Comparison of ENCODE assay signal across 9 mouse cellular contexts in the genomic region with DNA sequence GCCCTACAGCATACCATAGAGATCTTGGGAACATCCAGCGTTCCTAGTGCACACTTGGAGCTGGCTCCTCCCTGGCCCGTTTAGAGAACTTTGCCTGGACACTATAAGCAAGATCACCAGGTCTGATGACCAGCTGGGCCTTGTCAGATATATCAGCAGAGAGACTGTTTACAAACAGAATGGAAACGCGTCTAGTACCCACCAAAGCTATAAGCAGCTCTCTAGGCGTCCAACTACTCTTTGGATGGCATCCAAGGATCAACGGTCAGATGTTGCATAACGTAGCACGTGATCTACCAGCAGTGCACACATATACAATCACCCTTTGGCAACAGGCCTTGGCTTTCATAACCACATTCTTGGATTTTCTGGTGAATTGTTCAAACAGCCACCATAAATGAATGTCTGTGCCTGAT. TPM values are rescaled to one million over a fixed set of nuclear protein-coding genes. Genes with fewer than 3 reads are reported as not detected.
DNase-seq lines count a peak whose midpoint lies in the region; ATAC-seq lines count a peak whose summit lies in the region.
"Had no signal": no experiment of that assay in that cellular context is flagged by ENCODE, and none has a peak within 500 bp of the region (broad histone marks: within the 10 kb centered on the region; RNA-seq: fewer than 3 reads in every experiment).

No protein-coding gene starts in this region.

- H3K27ac ChIP-seq in liver, embryonic 11.5 days (ENCODE audit: low read depth, low read length) = no peak overlapping the region
- H3K27ac ChIP-seq in stomach, embryonic 15.5 days = peak overlapping the region; percentile 79; the same call in 1 of the 2 replicates
- H3K27ac ChIP-seq: limb, embryonic 12.5 days had no signal

- intact Hi-C loops in left cerebral cortex, postnatal 25 days (cut with DNase I) = no loop called here

- no peaks in the 10 kb centered on the region for H3K27me3 ChIP-seq in liver, embryonic 11.5 days (replicated peaks; ENCODE audit: control insufficient read depth, insufficient read depth, low read length)
- H3K27me3 ChIP-seq in stomach, embryonic 15.5 days (replicated peaks) = no peaks in the 10 kb centered on the region
- H3K27me3 ChIP-seq: limb, embryonic 12.5 days had no signal

- no peak overlapping the region for H3K9ac ChIP-seq in liver, embryonic 11.5 days (ENCODE audit: low read depth, low read length)
- H3K9ac ChIP-seq in stomach, embryonic 15.5 days = no peak overlapping the region
- H3K9ac ChIP-seq: limb, embryonic 12.5 days had no signal

- WGBS in liver, embryonic 11.5 days = 72% methylated on average over 8 of the region's 8 CpGs
- 30% methylated on average over 8 of the region's 8 CpGs for WGBS in stomach, embryonic 15.5 days

- no peaks in the 10 kb centered on the region for H3K4me1 ChIP-seq in liver, embryonic 11.5 days (replicated peaks; ENCODE audit: control insufficient read depth, insufficient read depth, low read length)
- H3K4me1 ChIP-seq in stomach, embryonic 15.5 days = peaks cover 15% of the 10 kb centered on the region; the same call in 1 of the 2 replicates

- DNase-seq in adrenal gland, adult 2 months = peak; percentile 48
- no peak for DNase-seq in adrenal gland, adult 8-10 months
- peak; percentile 3 to 13 for DNase-seq in spleen, postnatal 36 days (ENCODE audit: low spot score in 2 of 2)
- no peak for DNase-seq in spleen, postnatal 14 days (ENCODE audit: low spot score in 2 of 2)
- no peak for DNase-seq in liver, embryonic 11.5 days (ENCODE audit: low spot score)
- no peak for DNase-seq in left cerebral cortex, postnatal 25 days (ENCODE audit: low spot score in 2 of 2)

- H3K36me3 ChIP-seq in liver, embryonic 11.5 days (ENCODE audit: control insufficient read depth, insufficient read depth, low read length) = no peaks in the 10 kb centered on the region
- no peaks in the 10 kb centered on the region for H3K36me3 ChIP-seq in stomach, embryonic 15.5 days
- H3K36me3 ChIP-seq: limb, embryonic 12.5 days had no signal

- peak; percentile 54; the same call in 1 of the 2 replicates for ATAC-seq in liver, embryonic 11.5 days (replicated peaks; ENCODE audit: low FRiP score)
- ATAC-seq in stomach, embryonic 15.5 days (ENCODE audit: insufficient read depth, low FRiP score, low read depth) = peak; percentile 84
- no peak for ATAC-seq in activated CD4-positive, CD25-positive, alpha-beta regulatory T cell, adult 4 months

- no peak overlapping the region for H3K4me3 ChIP-seq in liver, embryonic 11.5 days (ENCODE audit: low read depth, low read length)
- no peak overlapping the region for H3K4me3 ChIP-seq in stomach, embryonic 15.5 days (replicated peaks)
- H3K4me3 ChIP-seq: limb, embryonic 12.5 days had no signal

- no peak overlapping the region for H3K4me2 ChIP-seq in liver, embryonic 11.5 days
- H3K4me2 ChIP-seq in stomach, embryonic 15.5 days = no peak overlapping the region
- H3K4me2 ChIP-seq: limb, embryonic 12.5 days had no signal

- H3K9me3 ChIP-seq in liver, embryonic 11.5 days (ENCODE audit: control insufficient read depth, low read length) = no peaks in the 10 kb centered on the region
- H3K9me3 ChIP-seq in stomach, embryonic 15.5 days = no peaks in the 10 kb centered on the region
- H3K9me3 ChIP-seq: limb, embryonic 12.5 days had no signal

RNA-seq across cellular contexts. Expression of a gene that starts 46.4 kb away (rescaled TPM):
- total RNA-seq in adrenal gland, adult 2 months (2021) = 10 to 100 TPM; 82.8 to 97.9 TPM
- 161 and 269 TPM in 2 replicates for polyA plus RNA-seq in adrenal gland, adult 2 months (2012; rRNA removed)
- 100 to 1,000 TPM in 2 of 4 experiments, 10 to 100 TPM in 2; 85.9 to 118 (median 100) TPM for total RNA-seq in adrenal gland, adult 8-10 months (2022)
- 367 and 406 TPM in 2 replicates for polyA plus RNA-seq in liver, embryonic 11.5 days (2014; fragmentation: Nextera tagmentation; extraction: Ambion mirVana)
- polyA plus RNA-seq in stomach, embryonic 15.5 days (2015; fragmentation: Nextera tagmentation; extraction: Ambion mirVana) = 82.8 and 119 TPM in 2 replicates
- 1 to 10 TPM; 5.2 to 6.0 TPM for polyA plus RNA-seq in activated CD4-positive, CD25-positive, alpha-beta regulatory T cell, adult 4 months (2017; shearing (Covaris generic))
- total RNA-seq in left cerebral cortex, postnatal 25 days (2021) = 10 to 100 TPM; 62.6 to 79.5 TPM

Comparison
In these comparisons a context has a peak if more than half of its experiments do, and no peak if none do; other contexts are left out.
1. DNase-seq: peak in adrenal gland, adult 2 months (single experiment) and spleen, postnatal 36 days (2 of 2); none in adrenal gland, adult 8-10 months (single experiment), spleen, postnatal 14 days (0 of 2), liver, embryonic 11.5 days (single experiment) and left cerebral cortex, postnatal 25 days (0 of 2).
2. RNA of a gene that starts 46.4 kb away (polyA plus RNA-seq): 367 to 406 TPM in liver, embryonic 11.5 days, 161 to 269 TPM in adrenal gland, adult 2 months and 82.8 to 119 TPM in stomach, embryonic 15.5 days; 5.2 to 6.0 TPM in activated CD4-positive, CD25-positive, alpha-beta regulatory T cell, adult 4 months; every median in the first group is over 10 times any median in the second.